Mouse (Mus musculus): ENCODE measurements around the gene Adarb1. TPM values are rescaled to one million over a fixed set of nuclear protein-coding genes. Genes with fewer than 3 reads are reported as not detected.
A peak's percentile ranks its signal among the peaks of the same experiment; 100 is the strongest.

Gene Adarb1
- polyA plus RNA-seq, 1 experiment = 6.2 TPM

- WGBS = 70% methylated on average over 14 of the region's 14 CpGs
- Histone ChIP-seq H3K4me3 (ENCODE audit: insufficient read depth, low read depth, low read length) (no peak overlapping the region), H3K36me3 (ENCODE audit: control insufficient read depth, insufficient read depth, low read length) (no peaks in the 10 kb centered on the region), H3K27ac (ENCODE audit: insufficient read depth, low read depth, low read length) (no peak overlapping the region), H3K4me1 (ENCODE audit: control insufficient read depth, insufficient read depth, low read length) (no peaks in the 10 kb centered on the region), H3K27me3 (replicated peaks; ENCODE audit: control insufficient read depth, insufficient read depth, low read length) (no peaks in the 10 kb centered on the region)
- no peak for DNase-seq
- TF ChIP-seq POLR2A (IDR thresholded peaks at IDR 0.05; ENCODE audit: low read depth, low read length) = no peak
- no peak for TF ChIP-seq CTCF (conservative IDR thresholded peaks at IDR 0.05; ENCODE audit: insufficient read depth, insufficient read length, low read depth, low read length)
Measured at GRCm38 (mm10) chr10:77455251-77456010, 37.4 kb upstream of the Adarb1 start.

DNA sequence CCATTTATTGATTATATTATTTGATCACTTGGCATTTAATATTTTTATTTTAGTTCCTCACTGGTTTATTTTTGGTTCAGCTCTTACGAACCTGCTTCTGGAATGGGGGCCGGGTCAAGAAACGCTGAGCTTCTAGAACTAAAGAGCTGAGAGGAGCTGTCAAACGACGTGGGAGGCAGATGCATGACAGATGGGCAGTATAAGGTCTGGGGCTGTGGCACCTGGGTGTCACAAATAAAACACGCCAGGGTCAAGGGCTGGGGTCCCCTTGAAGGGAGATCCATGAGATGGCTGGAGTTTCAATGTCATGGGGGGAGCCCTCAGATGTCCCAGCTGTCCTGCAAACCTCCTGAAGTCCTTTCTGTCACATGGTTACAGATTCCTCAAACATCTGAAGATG is 36.7 kb upstream of the Adarb1 start:
- no peak for DNase-seq
- TF ChIP-seq CTCF (conservative IDR thresholded peaks at IDR 0.05; ENCODE audit: insufficient read depth, insufficient read length, low read depth, low read length) (no peak), POLR2A (IDR thresholded peaks at IDR 0.05; ENCODE audit: low read depth, low read length) (no peak)
- Histone ChIP-seq H3K27ac (ENCODE audit: insufficient read depth, low read depth, low read length) (no peak overlapping the region), H3K4me1 (ENCODE audit: control insufficient read depth, insufficient read depth, low read length) (no peaks in the 10 kb centered on the region), H3K27me3 (replicated peaks; ENCODE audit: control insufficient read depth, insufficient read depth, low read length) (no peaks in the 10 kb centered on the region), H3K36me3 (ENCODE audit: control insufficient read depth, insufficient read depth, low read length) (no peaks in the 10 kb centered on the region), H3K4me3 (ENCODE audit: insufficient read depth, low read depth, low read length) (no peak overlapping the region)
- 52% methylated on average over 6 of the region's 6 CpGs for WGBS

DNA sequence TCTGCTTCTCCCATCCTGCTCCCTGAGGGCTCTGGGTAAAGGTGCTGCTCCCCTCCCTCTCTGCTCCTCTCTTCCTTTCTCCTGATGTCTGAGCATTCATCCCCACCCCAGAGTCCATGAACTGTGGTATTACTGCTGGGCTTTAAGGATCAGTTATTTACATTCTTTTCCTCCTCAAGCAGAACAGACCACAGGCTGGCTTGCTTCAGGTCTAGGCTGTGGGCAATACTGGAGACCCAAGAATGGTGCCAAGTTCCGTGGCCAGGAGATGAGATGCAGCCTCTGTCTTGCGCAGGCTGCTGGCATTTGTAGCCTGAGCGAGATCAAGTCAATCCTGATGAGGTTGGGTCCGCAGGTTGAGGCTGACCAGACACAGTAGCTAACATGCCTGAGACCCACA is 33.8 kb upstream of the Adarb1 start:
- no peak for DNase-seq
- H3K36me3 ChIP-seq (ENCODE audit: control insufficient read depth, insufficient read depth, low read length) = no peaks in the 10 kb centered on the region
- 94% methylated on average over 4 of the region's 4 CpGs for WGBS
- TF ChIP-seq POLR2A (IDR thresholded peaks at IDR 0.05; ENCODE audit: low read depth, low read length) = no peak
- no peak for TF ChIP-seq CTCF (conservative IDR thresholded peaks at IDR 0.05; ENCODE audit: insufficient read depth, insufficient read length, low read depth, low read length)
- H3K27me3 ChIP-seq (replicated peaks; ENCODE audit: control insufficient read depth, insufficient read depth, low read length) = no peaks in the 10 kb centered on the region
- H3K4me1 ChIP-seq (ENCODE audit: control insufficient read depth, insufficient read depth, low read length) = no peaks in the 10 kb centered on the region
- H3K27ac ChIP-seq (ENCODE audit: insufficient read depth, low read depth, low read length) = no peak overlapping the region
- H3K4me3 ChIP-seq (ENCODE audit: insufficient read depth, low read depth, low read length) = no peak overlapping the region

DNA sequence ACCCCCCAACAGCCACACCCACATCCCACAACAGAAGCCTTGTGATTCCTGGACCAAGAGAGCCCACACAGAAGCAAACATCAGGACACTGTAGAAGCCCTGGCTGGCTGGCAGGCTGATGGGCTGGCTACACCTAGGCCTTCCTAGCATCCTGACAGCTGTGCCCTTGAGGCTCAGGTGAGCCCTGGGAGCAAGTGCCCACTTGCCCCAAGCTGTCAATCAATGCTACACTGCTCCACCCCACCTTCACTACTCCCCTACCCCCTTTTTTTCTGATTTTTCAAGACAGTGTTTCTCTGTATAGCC is 32.0 kb upstream of the Adarb1 start:
- Histone ChIP-seq H3K27ac (ENCODE audit: insufficient read depth, low read depth, low read length) (no peak overlapping the region), H3K4me1 (ENCODE audit: control insufficient read depth, insufficient read depth, low read length) (no peaks in the 10 kb centered on the region), H3K36me3 (ENCODE audit: control insufficient read depth, insufficient read depth, low read length) (no peaks in the 10 kb centered on the region), H3K4me3 (ENCODE audit: insufficient read depth, low read depth, low read length) (no peak overlapping the region), H3K27me3 (replicated peaks; ENCODE audit: control insufficient read depth, insufficient read depth, low read length) (no peaks in the 10 kb centered on the region)
- TF ChIP-seq POLR2A (IDR thresholded peaks at IDR 0.05; ENCODE audit: low read depth, low read length) (no peak), CTCF (conservative IDR thresholded peaks at IDR 0.05; ENCODE audit: insufficient read depth, insufficient read length, low read depth, low read length) (no peak)
- no peak for DNase-seq

- DNase-seq = peak; percentile 11
- 32% methylated on average over 23 of the region's 23 CpGs for WGBS
- Histone ChIP-seq H3K36me3 (ENCODE audit: control insufficient read depth, insufficient read depth, low read length) (no peaks in the 10 kb centered on the region), H3K27ac (ENCODE audit: insufficient read depth, low read depth, low read length) (no peak overlapping the region), H3K27me3 (replicated peaks; ENCODE audit: control insufficient read depth, insufficient read depth, low read length) (no peaks in the 10 kb centered on the region), H3K4me3 (ENCODE audit: insufficient read depth, low read depth, low read length) (peak overlapping the region; percentile 41; the same call in 1 of the 2 replicates), H3K4me1 (ENCODE audit: control insufficient read depth, insufficient read depth, low read length) (no peaks in the 10 kb centered on the region)
- TF ChIP-seq CTCF (conservative IDR thresholded peaks at IDR 0.05; ENCODE audit: insufficient read depth, insufficient read length, low read depth, low read length) (no peak), POLR2A (IDR thresholded peaks at IDR 0.05; ENCODE audit: low read depth, low read length) (no peak)
Measured at GRCm38 (mm10) chr10:77449315-77450158, 31.5 kb upstream of the Adarb1 start.

- TF ChIP-seq CTCF (conservative IDR thresholded peaks at IDR 0.05; ENCODE audit: insufficient read depth, insufficient read length, low read depth, low read length) = no peak
- no peak for TF ChIP-seq POLR2A (IDR thresholded peaks at IDR 0.05; ENCODE audit: low read depth, low read length)
- Histone ChIP-seq H3K27me3 (replicated peaks; ENCODE audit: control insufficient read depth, insufficient read depth, low read length) (no peaks in the 10 kb centered on the region), H3K27ac (ENCODE audit: insufficient read depth, low read depth, low read length) (no peak overlapping the region), H3K4me3 (ENCODE audit: insufficient read depth, low read depth, low read length) (no peak overlapping the region), H3K4me1 (ENCODE audit: control insufficient read depth, insufficient read depth, low read length) (no peaks in the 10 kb centered on the region), H3K36me3 (ENCODE audit: control insufficient read depth, insufficient read depth, low read length) (no peaks in the 10 kb centered on the region)
- no peak for DNase-seq
- 44% methylated on average over 6 of the region's 6 CpGs for WGBS
Measured at GRCm38 (mm10) chr10:77448698-77449247, 30.7 kb upstream of the Adarb1 start.

GRCm38 (mm10) chr10:77448209-77448608 is 30.1 kb upstream of the Adarb1 start:
- 90% methylated on average over 7 of the region's 7 CpGs for WGBS
- no peak for TF ChIP-seq CTCF (conservative IDR thresholded peaks at IDR 0.05; ENCODE audit: insufficient read depth, insufficient read length, low read depth, low read length)
- no peak for TF ChIP-seq POLR2A (IDR thresholded peaks at IDR 0.05; ENCODE audit: low read depth, low read length)
- no peak overlapping the region for H3K27ac ChIP-seq (ENCODE audit: insufficient read depth, low read depth, low read length)
- H3K4me1 ChIP-seq (ENCODE audit: control insufficient read depth, insufficient read depth, low read length) = no peaks in the 10 kb centered on the region
- H3K36me3 ChIP-seq (ENCODE audit: control insufficient read depth, insufficient read depth, low read length) = no peaks in the 10 kb centered on the region
- no peaks in the 10 kb centered on the region for H3K27me3 ChIP-seq (replicated peaks; ENCODE audit: control insufficient read depth, insufficient read depth, low read length)
- no peak for DNase-seq
- no peak overlapping the region for H3K4me3 ChIP-seq (ENCODE audit: insufficient read depth, low read depth, low read length)
